Mouse (Mus musculus) gastrocnemius, postnatal 25 days (tissue): ENCODE results near the gene Prkci. TPM values are rescaled to one million over a fixed set of nuclear protein-coding genes. Genes with fewer than 3 reads are reported as not detected.

Source experiments
- DNase-seq: peaks from one replicate; pipeline ENCODE4 v3.0.0; 2022
- microRNA-seq, 2 experiments: library from miRNA; unstranded; fragments of <30 nt; microRNA quantifications; one replicate each; pipeline ENCODE4 v1.2.0; 2021; ENCODE audit warnings: borderline replicate concordance in 2 of 2
- total RNA-seq, 2 experiments: library from RNA; stranded (reverse); gene quantifications; 1 replicate in 1 of 2; 2 replicates in 1 of 2; pipeline ENCODE4 v1.2.3; 2021

Gene Prkci
- total RNA-seq, 2 experiments from 2014 or later: 4.4 to 4.7 TPM

GRCm38 (mm10) chr3:31088789-31089775 lies 93.5 kb downstream of the Prkci start:
- no peak for DNase-seq

GRCm38 (mm10) chr3:31089956-31090355 lies 94.4 kb downstream of the Prkci start:
- DNase-seq: no peak

- DNase-seq: no peak
These were observed 97.6 kb downstream of the Prkci start for GRCm38 (mm10) chr3:31093196-31093595.

GRCm38 (mm10) chr3:31093627-31094351 lies 98.2 kb downstream of the Prkci start:
- DNase-seq: peak; percentile 81

- peak; percentile 96 for DNase-seq
These were observed 99.1 kb downstream of the Prkci start, which contains the start of gene Skil for GRCm38 (mm10) chr3:31094531-31095178. TSS of gene Skil (plus strand) at chr3:31095058.

- DNase-seq: no peak
These were observed 99.6 kb downstream of the Prkci start for GRCm38 (mm10) chr3:31095179-31095490.

GRCm38 (mm10) chr3:31095491-31096154 lies 100.1 kb downstream of the Prkci start:
- DNase-seq: peak; percentile 53

GRCm38 (mm10) chr3:31096155-31097101 lies 100.9 kb downstream of the Prkci start:
- DNase-seq: no peak

- DNase-seq: no peak
These were observed 101.7 kb downstream of the Prkci start for GRCm38 (mm10) chr3:31097102-31097720.

- DNase-seq: no peak
These were observed 102.4 kb downstream of the Prkci start for GRCm38 (mm10) chr3:31097976-31098375.

- DNase-seq: no peak
These were observed 103.0 kb downstream of the Prkci start for GRCm38 (mm10) chr3:31098556-31098955.

GRCm38 (mm10) chr3:31100026-31100425 lies 104.5 kb downstream of the Prkci start:
- DNase-seq: no peak

- DNase-seq: no peak
These were observed 105.3 kb downstream of the Prkci start for GRCm38 (mm10) chr3:31100802-31101201.

Small RNA genes lying within 50 kb of the gene (microRNA-seq; reads per million reads assigned to microRNA genes)
- gene Mir7008: 0 to 1.5 reads per million in 2 experiments

Other genes with a start within 250 kb of the Prkci start
- not detected for gene Samd7, start 249.5 kb upstream of the Prkci start, total RNA-seq
- gene Sec62, start 202.9 kb upstream of the Prkci start, total RNA-seq: 10 to 100 TPM; 26.7 to 29.6 TPM
- under 1 TPM; 0.41 to 0.78 TPM for gene Gpr160, start 139.8 kb upstream of the Prkci start, total RNA-seq
- 10 to 100 TPM; 10.6 to 11.0 TPM for gene Phc3, start 26.3 kb upstream of the Prkci start, total RNA-seq
- gene Skil, start 99.3 kb downstream of the Prkci start, total RNA-seq: 10 to 100 TPM; 11.4 to 11.8 TPM
- gene Cldn11, start 154.2 kb downstream of the Prkci start, total RNA-seq: under 1 TPM; 0.15 to 0.88 TPM